In the genomic region with DNA sequence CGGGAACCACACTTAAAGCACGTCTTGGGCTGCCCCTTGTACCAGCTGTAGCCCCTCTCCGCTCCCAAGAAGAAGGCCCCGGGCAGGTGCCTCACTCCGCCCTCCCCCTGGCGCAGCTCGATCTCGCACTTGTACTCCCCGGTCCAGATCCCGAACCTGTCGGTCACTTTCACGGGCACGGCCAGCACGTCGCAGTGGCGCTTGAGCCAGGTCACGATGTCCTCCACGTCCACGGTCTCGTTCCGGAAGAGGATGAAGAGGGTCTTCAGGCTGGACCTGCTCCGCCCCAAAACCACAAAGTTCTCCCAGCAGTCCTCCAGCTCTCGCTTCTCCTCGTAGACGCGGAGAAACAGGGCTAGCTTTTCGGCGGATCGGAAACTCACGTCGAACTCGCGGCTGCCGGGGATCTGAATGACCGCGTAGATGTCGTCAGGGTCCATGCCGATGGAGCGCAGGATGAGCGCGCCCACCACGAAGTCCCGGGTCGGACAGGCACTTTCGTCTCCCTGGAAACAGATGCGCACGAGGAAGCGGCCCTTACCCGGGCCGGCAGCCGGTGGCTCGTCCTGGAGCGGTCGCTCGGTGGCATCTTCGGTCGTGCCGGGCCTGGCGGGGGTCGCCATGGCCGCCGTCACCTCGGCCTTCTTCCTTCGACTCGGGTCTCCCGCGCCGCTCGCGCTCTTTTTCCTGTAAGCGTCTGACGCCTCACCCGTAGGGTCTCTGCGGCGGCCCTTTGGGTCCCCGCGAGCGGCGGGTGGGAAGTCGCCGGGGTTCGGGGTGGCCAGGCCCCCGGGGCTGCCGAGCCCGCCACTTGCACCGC, we compare ENCODE assay signal across 8 mouse cellular contexts. TPM values are rescaled to one million over a fixed set of nuclear protein-coding genes. Genes with fewer than 3 reads are reported as not detected.
DNase-seq lines count a peak whose midpoint lies in the region; ATAC-seq and TF ChIP-seq lines count a peak whose summit lies in the region.

No protein-coding gene starts in this region.

- H3K27me3 ChIP-seq in Patski = no peaks in the 10 kb centered on the region
- no peaks in the 10 kb centered on the region for H3K27me3 ChIP-seq in embryonic facial prominence, embryonic 13.5 days
- H3K27me3 ChIP-seq in hindbrain, embryonic 10.5 days (ENCODE audit: insufficient read depth, poor library complexity, severe bottlenecking) = no peaks in the 10 kb centered on the region
- H3K27me3 ChIP-seq in limb, embryonic 13.5 days = no peaks in the 10 kb centered on the region
- H3K27me3 ChIP-seq in midbrain, embryonic 15.5 days (replicated peaks) = no peaks in the 10 kb centered on the region

- H3K4me2 ChIP-seq in embryonic facial prominence, embryonic 13.5 days = peak overlapping the region; percentile 95
- H3K4me2 ChIP-seq in limb, embryonic 13.5 days (replicated peaks) = peak overlapping the region; percentile 93
- peak overlapping the region; percentile 87 for H3K4me2 ChIP-seq in midbrain, embryonic 15.5 days

- H3K36me3 ChIP-seq in embryonic facial prominence, embryonic 13.5 days = no peaks in the 10 kb centered on the region
- 0 out of 2 replicates have a peak, but pooled peaks cover 7% of the 10 kb centered on the region for H3K36me3 ChIP-seq in hindbrain, embryonic 10.5 days
- H3K36me3 ChIP-seq in limb, embryonic 13.5 days = peaks cover 4% of the 10 kb centered on the region; the same call in 1 of the 2 replicates
- H3K36me3 ChIP-seq in midbrain, embryonic 15.5 days (replicated peaks) = no peaks in the 10 kb centered on the region

- peak; percentile 27 for ATAC-seq in Patski
- no peak for ATAC-seq in embryonic facial prominence, embryonic 13.5 days (ENCODE audit: insufficient number of reproducible peaks, insufficient read depth, low FRiP score, low TSS enrichment, low read depth)
- ATAC-seq in limb, embryonic 13.5 days (ENCODE audit: low FRiP score, low read depth) = peak; percentile 0; the same call in 1 of the 2 replicates
- peak; percentile 46 for ATAC-seq in midbrain, embryonic 15.5 days (replicated peaks)

- WGBS in embryonic facial prominence, embryonic 13.5 days = under 1% methylated on average over 86 of the region's 86 CpGs
- under 1% methylated on average over 86 of the region's 86 CpGs for WGBS in hindbrain, embryonic 10.5 days
- under 1% methylated on average over 86 of the region's 86 CpGs for WGBS in limb, embryonic 13.5 days
- under 1% methylated on average over 86 of the region's 86 CpGs for WGBS in midbrain, embryonic 15.5 days

- CTCF ChIA-PET in Patski (lab: Charles Lee) = interaction anchor here (1.0 kb wide), 2 partner anchors 24 to 50 kb away, joined by 3 to 4 read pairs; no protein-coding TSS in a partner anchor

- DNase-seq in kidney, adult 18-20 months = peak; percentile 65
- DNase-seq in kidney, adult 11 months = no peak
- DNase-seq in Patski (ENCODE audit: low read depth, low spot score) = no peak
- peak; percentile 68 for DNase-seq in hindbrain, embryonic 10.5 days (ENCODE audit: low spot score)
- peak; percentile 19 to 25 for DNase-seq in thymus, postnatal 36 days

- no peak for TF ChIP-seq CTCF in Patski (IDR thresholded peaks at IDR 0.05)

- no peaks in the 10 kb centered on the region; the same call in none of the 2 replicates for H3K9me3 ChIP-seq in embryonic facial prominence, embryonic 13.5 days
- H3K9me3 ChIP-seq in hindbrain, embryonic 10.5 days = peaks cover 9% of the 10 kb centered on the region
- peaks cover 7% of the 10 kb centered on the region; the same call in 1 of the 2 replicates for H3K9me3 ChIP-seq in limb, embryonic 13.5 days
- H3K9me3 ChIP-seq in midbrain, embryonic 15.5 days = no peaks in the 10 kb centered on the region

- POLR2A ChIA-PET in Patski (lab: Charles Lee) = interaction anchor here (0.6 to 0.8 kb wide), 2 partner anchors 15 to 25 kb away, joined by 3 read pairs; no protein-coding TSS in a partner anchor

- H3K4me1 ChIP-seq in embryonic facial prominence, embryonic 13.5 days = peaks cover 41% of the 10 kb centered on the region
- peaks cover 53% of the 10 kb centered on the region for H3K4me1 ChIP-seq in hindbrain, embryonic 10.5 days (replicated peaks)
- peaks cover 47% of the 10 kb centered on the region for H3K4me1 ChIP-seq in limb, embryonic 13.5 days
- H3K4me1 ChIP-seq in midbrain, embryonic 15.5 days = peaks cover 50% of the 10 kb centered on the region

- peak overlapping the region; percentile 90 for H3K4me3 ChIP-seq in embryonic facial prominence, embryonic 13.5 days
- H3K4me3 ChIP-seq in hindbrain, embryonic 10.5 days = peak overlapping the region; percentile 97
- H3K4me3 ChIP-seq in limb, embryonic 13.5 days = peak overlapping the region; percentile 89
- peak overlapping the region; percentile 72 for H3K4me3 ChIP-seq in midbrain, embryonic 15.5 days

- H3K27ac ChIP-seq in embryonic facial prominence, embryonic 13.5 days = peak overlapping the region; percentile 97
- H3K27ac ChIP-seq in hindbrain, embryonic 10.5 days = peak overlapping the region; percentile 100
- peak overlapping the region; percentile 96 for H3K27ac ChIP-seq in limb, embryonic 13.5 days
- peak overlapping the region; percentile 97 for H3K27ac ChIP-seq in midbrain, embryonic 15.5 days

- H3K9ac ChIP-seq in embryonic facial prominence, embryonic 13.5 days = peak overlapping the region; percentile 99
- peak overlapping the region; percentile 98 for H3K9ac ChIP-seq in limb, embryonic 13.5 days
- H3K9ac ChIP-seq in midbrain, embryonic 15.5 days = peak overlapping the region; percentile 63

- in situ Hi-C loops in Patski (cut with MboI; ENCODE audit: low pct_unique_long_range_greater_than_20kb) = no loop called here

RNA-seq across cellular contexts. Expression of a gene that starts 0.9 kb away (rescaled TPM):
- 2.6 TPM for polyA plus RNA-seq in Patski (2021)
- polyA plus RNA-seq in embryonic facial prominence, embryonic 13.5 days (2015; fragmentation: Nextera tagmentation; extraction: Ambion mirVana) = 44.1 and 47.8 TPM in 2 replicates
- polyA plus RNA-seq in hindbrain, embryonic 10.5 days (2016; fragmentation: Nextera tagmentation; extraction: Ambion mirVana) = 45.9 and 47.9 TPM in 2 replicates
- polyA plus RNA-seq in limb, embryonic 13.5 days (2015; fragmentation: Nextera tagmentation; extraction: Ambion mirVana) = 45.5 and 48.6 TPM in 2 replicates
- 18.0 and 20.2 TPM in 2 replicates for polyA plus RNA-seq in midbrain, embryonic 15.5 days (2015; fragmentation: Nextera tagmentation; extraction: Ambion mirVana)

RNA-seq across cellular contexts. Expression of a gene that starts 1.4 kb away (rescaled TPM):
- polyA plus RNA-seq in Patski (2021) = 0.06 TPM
- polyA plus RNA-seq in embryonic facial prominence, embryonic 13.5 days (2015; fragmentation: Nextera tagmentation; extraction: Ambion mirVana) = 0.25 and 0.44 TPM in 2 replicates
- 1.3 and 3.3 TPM in 2 replicates for polyA plus RNA-seq in hindbrain, embryonic 10.5 days (2016; fragmentation: Nextera tagmentation; extraction: Ambion mirVana)
- 0.18 and 0.19 TPM in 2 replicates for polyA plus RNA-seq in limb, embryonic 13.5 days (2015; fragmentation: Nextera tagmentation; extraction: Ambion mirVana)
- 1.9 and 2.5 TPM in 2 replicates for polyA plus RNA-seq in midbrain, embryonic 15.5 days (2015; fragmentation: Nextera tagmentation; extraction: Ambion mirVana)

RNA-seq across cellular contexts. Expression of a gene that starts 16.1 kb away (rescaled TPM):
- 19.6 TPM for polyA plus RNA-seq in Patski (2021)
- 13.1 and 13.2 TPM in 2 replicates for polyA plus RNA-seq in embryonic facial prominence, embryonic 13.5 days (2015; fragmentation: Nextera tagmentation; extraction: Ambion mirVana)
- polyA plus RNA-seq in hindbrain, embryonic 10.5 days (2016; fragmentation: Nextera tagmentation; extraction: Ambion mirVana) = 9.5 and 11.1 TPM in 2 replicates
- 11.3 and 11.9 TPM in 2 replicates for polyA plus RNA-seq in limb, embryonic 13.5 days (2015; fragmentation: Nextera tagmentation; extraction: Ambion mirVana)
- 15.4 and 17.0 TPM in 2 replicates for polyA plus RNA-seq in midbrain, embryonic 15.5 days (2015; fragmentation: Nextera tagmentation; extraction: Ambion mirVana)

RNA-seq across cellular contexts. Expression of a gene that starts 37.5 kb away (rescaled TPM):
- not detected for polyA plus RNA-seq in Patski (2021)
- polyA plus RNA-seq in embryonic facial prominence, embryonic 13.5 days (2015; fragmentation: Nextera tagmentation; extraction: Ambion mirVana) = 2.1 and 2.3 TPM in 2 replicates
- 1.4 and 5.1 TPM in 2 replicates for polyA plus RNA-seq in hindbrain, embryonic 10.5 days (2016; fragmentation: Nextera tagmentation; extraction: Ambion mirVana)
- polyA plus RNA-seq in limb, embryonic 13.5 days (2015; fragmentation: Nextera tagmentation; extraction: Ambion mirVana) = 4.4 and 4.6 TPM in 2 replicates
- 49.4 and 51.0 TPM in 2 replicates for polyA plus RNA-seq in midbrain, embryonic 15.5 days (2015; fragmentation: Nextera tagmentation; extraction: Ambion mirVana)

RNA-seq across cellular contexts. Expression of a gene that starts 50.4 kb away (rescaled TPM):
- polyA plus RNA-seq in Patski (2021) = not detected
- not detected in 2 replicates for polyA plus RNA-seq in embryonic facial prominence, embryonic 13.5 days (2015; fragmentation: Nextera tagmentation; extraction: Ambion mirVana)
- not detected in 2 replicates for polyA plus RNA-seq in hindbrain, embryonic 10.5 days (2016; fragmentation: Nextera tagmentation; extraction: Ambion mirVana)
- polyA plus RNA-seq in limb, embryonic 13.5 days (2015; fragmentation: Nextera tagmentation; extraction: Ambion mirVana) = not detected in 2 replicates
- polyA plus RNA-seq in midbrain, embryonic 15.5 days (2015; fragmentation: Nextera tagmentation; extraction: Ambion mirVana) = not detected in 2 replicates

Comparison
In these comparisons a context has a peak if more than half of its experiments do, and no peak if none do; other contexts are left out.
1. DNase-seq: peak in kidney, adult 18-20 months (single experiment), hindbrain, embryonic 10.5 days (single experiment) and thymus, postnatal 36 days (2 of 2); none in kidney, adult 11 months (single experiment) and Patski (single experiment).
2. Peak in every context shown above with its lines, with median percentiles within 50 percentile points of each other: H3K27ac ChIP-seq, H3K4me2 ChIP-seq, H3K4me3 ChIP-seq and H3K9ac ChIP-seq.